Mouse (Mus musculus): ENCODE results near the gene Gm13769. TPM values are rescaled to one million over a fixed set of nuclear protein-coding genes. Genes with fewer than 3 reads are reported as not detected.
"Not testable (repeated sequence)": the region's sequence is repeated elsewhere in the genome, so short reads cannot be mapped to it uniquely, and the experiment has no call there.

Gm13769 gene
- not detected in 2 replicates for polyA plus RNA-seq (2014; fragmentation: Nextera tagmentation; extraction: Ambion mirVana)

DNA sequence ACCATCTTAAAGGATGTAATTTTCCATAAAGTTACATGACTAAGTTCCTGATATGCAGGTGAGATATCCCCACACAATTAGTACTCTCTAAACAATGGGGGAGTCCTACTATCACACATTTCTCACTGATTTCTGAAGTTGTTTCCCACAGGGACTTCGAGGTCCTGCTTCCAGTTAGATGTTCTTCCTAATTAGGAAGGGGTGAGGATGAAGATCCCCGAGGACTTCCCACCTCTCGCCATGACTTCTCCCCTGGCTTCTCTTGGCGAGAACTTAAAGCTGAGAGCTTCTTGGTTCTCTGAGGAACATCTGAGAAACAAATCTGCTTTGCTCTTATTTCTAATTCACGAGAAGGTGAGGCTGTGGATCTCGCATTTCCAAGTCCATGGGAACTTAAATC, at the start of gene Gm13769:
Gene Gm13769 (plus strand): TSS at position 301 of the 400 bp plus-strand sequence.
- no CpG with 5 or more reads among the region's 6 CpGs for WGBS
- H3K27ac ChIP-seq (replicated peaks; ENCODE audit: low read depth, low read length); DNase-seq; H3K9ac ChIP-seq (replicated peaks; ENCODE audit: low read length); H3K27me3 ChIP-seq (ENCODE audit: control insufficient read depth, insufficient read depth, low read length); ATAC-seq (ENCODE audit: low FRiP score, low TSS enrichment); H3K9me3 ChIP-seq (ENCODE audit: control insufficient read depth, low read length); H3K4me1 ChIP-seq (ENCODE audit: control insufficient read depth, insufficient read depth, low read length); H3K4me2 ChIP-seq (ENCODE audit: low read length); H3K4me3 ChIP-seq (replicated peaks; ENCODE audit: low read depth, low read length); H3K36me3 ChIP-seq (ENCODE audit: control insufficient read depth, insufficient read depth, low read length): not testable (repeated sequence)

DNA sequence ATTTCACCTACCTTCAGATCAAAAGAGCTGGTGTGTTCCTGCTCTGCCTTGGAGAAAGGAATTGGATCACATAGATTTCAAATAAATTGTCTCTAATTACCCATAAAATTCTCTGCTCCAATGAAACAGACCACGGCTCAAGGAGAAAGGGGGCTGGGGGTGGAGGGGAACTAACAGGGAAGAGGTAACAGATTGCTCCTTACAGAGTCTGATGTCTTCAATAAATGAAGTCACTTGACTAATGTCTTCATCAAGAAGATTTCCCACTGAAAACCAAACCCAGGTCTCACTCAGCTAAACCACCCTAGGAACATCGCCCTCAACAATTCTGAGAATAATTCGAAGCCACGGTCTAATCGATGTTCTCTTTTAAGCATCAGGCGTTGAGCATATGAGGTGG, 29.3 kb upstream of the Gm13769 start, which contains the start of gene Olfr1272:
Gene Olfr1272 (minus strand): TSS at position 101 of the 400 bp plus-strand sequence.
- ATAC-seq (ENCODE audit: low FRiP score, low TSS enrichment) = no peak
- Histone ChIP-seq H3K27me3 (ENCODE audit: control insufficient read depth, insufficient read depth, low read length) (no peaks in the 10 kb centered on the region), H3K4me1 (ENCODE audit: control insufficient read depth, insufficient read depth, low read length) (no peaks in the 10 kb centered on the region), H3K27ac (replicated peaks; ENCODE audit: low read depth, low read length) (no peak within 1 kb of the TSS), H3K36me3 (ENCODE audit: control insufficient read depth, insufficient read depth, low read length) (no peaks in the 10 kb centered on the region), H3K9me3 (ENCODE audit: control insufficient read depth, low read length) (no peaks in the 10 kb centered on the region), H3K4me2 (ENCODE audit: low read length) (no peak within 1 kb of the TSS), H3K9ac (replicated peaks; ENCODE audit: low read length) (no peak within 1 kb of the TSS), H3K4me3 (replicated peaks; ENCODE audit: low read depth, low read length) (no peak within 1 kb of the TSS)
- 83% methylated on average over 6 of the region's 6 CpGs for WGBS
- DNase-seq = no peak

DNA sequence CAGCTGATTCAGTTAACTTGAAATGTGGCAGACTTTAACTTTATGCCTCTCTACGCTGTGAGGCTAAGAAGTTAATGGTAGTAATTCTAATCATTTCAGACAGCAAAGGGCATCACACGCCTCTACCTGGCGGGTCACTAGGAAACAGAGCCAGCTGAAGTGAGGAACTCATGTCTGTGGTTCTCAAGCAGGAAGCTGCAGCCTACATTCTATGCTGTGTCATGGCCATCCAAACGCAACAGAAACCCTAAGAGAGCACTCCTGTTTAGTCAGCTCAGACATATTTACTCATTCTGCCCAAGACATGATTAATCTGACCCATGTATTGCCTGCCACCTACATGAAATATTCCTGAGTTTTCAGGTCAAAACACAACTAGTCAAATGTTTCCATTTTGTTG, 24.7 kb downstream of the Gm13769 start:
- H3K27me3 ChIP-seq (ENCODE audit: control insufficient read depth, insufficient read depth, low read length); DNase-seq; H3K9me3 ChIP-seq (ENCODE audit: control insufficient read depth, low read length); H3K4me1 ChIP-seq (ENCODE audit: control insufficient read depth, insufficient read depth, low read length); H3K27ac ChIP-seq (replicated peaks; ENCODE audit: low read depth, low read length); H3K4me2 ChIP-seq (ENCODE audit: low read length); H3K36me3 ChIP-seq (ENCODE audit: control insufficient read depth, insufficient read depth, low read length); H3K9ac ChIP-seq (replicated peaks; ENCODE audit: low read length); ATAC-seq (ENCODE audit: low FRiP score, low TSS enrichment); H3K4me3 ChIP-seq (replicated peaks; ENCODE audit: low read depth, low read length): not testable (repeated sequence)
- no CpG with 5 or more reads among the region's 4 CpGs for WGBS

DNA sequence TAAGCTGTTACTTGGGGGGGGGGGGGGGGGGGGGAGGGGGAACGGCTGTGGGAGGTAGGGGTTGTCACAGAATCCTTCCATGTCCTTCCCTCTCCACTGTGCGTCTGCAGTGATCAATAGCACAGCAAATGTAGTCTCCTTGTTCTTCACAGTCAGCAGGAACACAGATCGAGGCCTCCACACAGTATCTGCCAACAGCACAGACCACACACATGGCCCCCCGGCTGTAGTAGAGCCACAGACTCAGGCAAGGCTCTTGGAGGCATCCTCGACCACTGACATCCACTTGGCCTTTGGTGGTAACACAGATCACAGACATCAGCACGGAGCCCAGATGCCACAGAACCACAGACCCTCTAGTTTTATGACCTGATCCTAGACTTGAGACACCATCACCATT, 29.0 kb downstream of the Gm13769 start:
- H3K4me2 ChIP-seq (ENCODE audit: low read length); H3K9me3 ChIP-seq (ENCODE audit: control insufficient read depth, low read length); H3K27ac ChIP-seq (replicated peaks; ENCODE audit: low read depth, low read length); H3K36me3 ChIP-seq (ENCODE audit: control insufficient read depth, insufficient read depth, low read length); H3K9ac ChIP-seq (replicated peaks; ENCODE audit: low read length); H3K27me3 ChIP-seq (ENCODE audit: control insufficient read depth, insufficient read depth, low read length); ATAC-seq (ENCODE audit: low FRiP score, low TSS enrichment); DNase-seq; H3K4me3 ChIP-seq (replicated peaks; ENCODE audit: low read depth, low read length); H3K4me1 ChIP-seq (ENCODE audit: control insufficient read depth, insufficient read depth, low read length): not testable (repeated sequence)
- no CpG with 5 or more reads among the region's 6 CpGs for WGBS

DNA sequence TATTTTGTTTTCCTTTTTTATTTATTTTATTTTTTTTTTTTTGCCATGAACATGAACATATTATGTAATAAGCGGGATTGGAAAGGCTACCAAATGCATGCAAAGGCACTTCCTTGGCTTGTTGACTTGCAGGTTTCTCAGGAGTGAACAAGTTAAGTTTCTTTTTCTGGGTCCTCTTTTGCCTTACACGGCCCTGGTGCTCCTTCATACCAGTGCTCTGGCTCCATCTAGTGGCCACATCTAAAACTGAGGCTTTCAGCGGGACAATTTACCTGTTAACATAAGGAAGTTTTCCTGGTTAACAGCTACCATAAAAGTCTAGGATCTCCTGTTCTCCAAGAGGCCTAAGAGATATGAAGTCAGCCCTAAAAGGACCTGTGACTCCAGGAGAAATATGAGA, 29.5 kb downstream of the Gm13769 start:
- H3K4me1 ChIP-seq (ENCODE audit: control insufficient read depth, insufficient read depth, low read length); H3K4me2 ChIP-seq (ENCODE audit: low read length); DNase-seq; ATAC-seq (ENCODE audit: low FRiP score, low TSS enrichment); H3K27me3 ChIP-seq (ENCODE audit: control insufficient read depth, insufficient read depth, low read length); H3K9me3 ChIP-seq (ENCODE audit: control insufficient read depth, low read length); H3K4me3 ChIP-seq (replicated peaks; ENCODE audit: low read depth, low read length); H3K36me3 ChIP-seq (ENCODE audit: control insufficient read depth, insufficient read depth, low read length); H3K9ac ChIP-seq (replicated peaks; ENCODE audit: low read length); H3K27ac ChIP-seq (replicated peaks; ENCODE audit: low read depth, low read length): not testable (repeated sequence)
- no CpG with 5 or more reads among the region's 3 CpGs for WGBS

DNA sequence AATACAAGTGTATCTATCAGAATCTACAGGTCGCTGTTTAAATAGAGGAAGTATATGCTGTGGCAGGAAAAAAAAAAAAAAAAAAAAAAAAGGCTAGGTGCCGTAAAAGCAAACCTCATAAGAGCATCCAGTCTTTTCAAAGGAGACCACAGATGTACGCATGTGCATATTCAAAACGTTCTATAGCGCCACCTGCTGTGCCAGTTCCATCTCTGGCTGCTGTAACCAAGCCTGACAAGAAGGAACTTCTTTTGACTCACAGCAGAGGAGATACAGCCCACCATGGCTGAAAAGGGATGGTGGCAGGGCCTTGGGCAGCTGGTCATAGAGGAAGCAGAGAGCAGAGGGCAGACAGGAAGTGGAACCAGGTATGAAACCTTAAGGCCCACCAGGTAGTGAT, 37.2 kb downstream of the Gm13769 start:
- not testable (repeated sequence) for H3K9ac ChIP-seq (replicated peaks; ENCODE audit: low read length); H3K4me3 ChIP-seq (replicated peaks; ENCODE audit: low read depth, low read length); H3K4me1 ChIP-seq (ENCODE audit: control insufficient read depth, insufficient read depth, low read length); H3K27ac ChIP-seq (replicated peaks; ENCODE audit: low read depth, low read length); H3K4me2 ChIP-seq (ENCODE audit: low read length); H3K36me3 ChIP-seq (ENCODE audit: control insufficient read depth, insufficient read depth, low read length); H3K27me3 ChIP-seq (ENCODE audit: control insufficient read depth, insufficient read depth, low read length); DNase-seq; H3K9me3 ChIP-seq (ENCODE audit: control insufficient read depth, low read length); ATAC-seq (ENCODE audit: low FRiP score, low TSS enrichment)
- WGBS = no CpG with 5 or more reads among the region's 5 CpGs

DNA sequence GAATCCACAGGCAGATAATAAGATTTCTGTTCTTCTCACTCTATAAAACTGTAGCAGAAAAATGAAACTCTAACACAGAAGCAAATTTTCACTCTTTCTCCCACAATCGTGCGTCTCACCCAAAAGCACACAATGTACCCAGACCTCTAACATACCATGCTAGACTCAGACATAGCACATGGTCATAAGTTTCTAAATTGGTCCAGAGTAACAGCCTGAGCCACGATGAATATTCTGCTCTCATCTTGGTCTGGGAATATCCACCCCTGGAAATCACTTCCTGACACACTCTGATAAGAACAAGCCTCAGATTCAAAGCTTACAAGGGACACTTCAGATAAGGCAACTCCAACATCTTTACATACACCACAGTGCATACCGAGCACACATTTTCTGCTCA, 38.2 kb downstream of the Gm13769 start:
- H3K9ac ChIP-seq (replicated peaks; ENCODE audit: low read length); ATAC-seq (ENCODE audit: low FRiP score, low TSS enrichment); H3K27me3 ChIP-seq (ENCODE audit: control insufficient read depth, insufficient read depth, low read length); H3K4me2 ChIP-seq (ENCODE audit: low read length); H3K9me3 ChIP-seq (ENCODE audit: control insufficient read depth, low read length); DNase-seq; H3K4me3 ChIP-seq (replicated peaks; ENCODE audit: low read depth, low read length); H3K4me1 ChIP-seq (ENCODE audit: control insufficient read depth, insufficient read depth, low read length); H3K36me3 ChIP-seq (ENCODE audit: control insufficient read depth, insufficient read depth, low read length); H3K27ac ChIP-seq (replicated peaks; ENCODE audit: low read depth, low read length): not testable (repeated sequence)
- no CpG with 5 or more reads among the region's 4 CpGs for WGBS

Other genes with a start within 250 kb of the Gm13769 start
- gene Olfr1269, start 200.8 kb upstream of the Gm13769 start, polyA plus RNA-seq (2014; fragmentation: Nextera tagmentation; extraction: Ambion mirVana) = not detected in 2 replicates
- 0.09 TPM in 1 of 2 replicates, not detected in the other for gene Olfr32, start 179.9 kb upstream of the Gm13769 start, polyA plus RNA-seq (2014; fragmentation: Nextera tagmentation; extraction: Ambion mirVana)
- gene Olfr1270, start 169.1 kb upstream of the Gm13769 start, polyA plus RNA-seq (2014; fragmentation: Nextera tagmentation; extraction: Ambion mirVana) = not detected in 2 replicates
- gene Olfr1506, start 97.7 kb upstream of the Gm13769 start, polyA plus RNA-seq (2014; fragmentation: Nextera tagmentation; extraction: Ambion mirVana) = not detected in 2 replicates
- not detected in 2 replicates for gene Olfr142, start 64.6 kb upstream of the Gm13769 start, polyA plus RNA-seq (2014; fragmentation: Nextera tagmentation; extraction: Ambion mirVana)
- gene Olfr1271, start 51.2 kb upstream of the Gm13769 start, polyA plus RNA-seq (2014; fragmentation: Nextera tagmentation; extraction: Ambion mirVana) = not detected in 2 replicates
- gene Olfr1272, start 29.4 kb upstream of the Gm13769 start, polyA plus RNA-seq (2014; fragmentation: Nextera tagmentation; extraction: Ambion mirVana) = not detected in 2 replicates
- gene Olfr1274-ps, start 76.5 kb downstream of the Gm13769 start, polyA plus RNA-seq (2014; fragmentation: Nextera tagmentation; extraction: Ambion mirVana) = not detected in 2 replicates

All from midbrain, embryonic 14.5 days (tissue).